Mouse (Mus musculus): ENCODE results near the gene Gbp8. TPM values are rescaled to one million over a fixed set of nuclear protein-coding genes. Genes with fewer than 3 reads are reported as not detected.
"Not testable (repeated sequence)": the region's sequence is repeated elsewhere in the genome, so short reads cannot be mapped to it uniquely, and the experiment has no call there.

Gbp8 gene
- polyA plus RNA-seq, 2 experiments: 1.6 to 2.0 TPM

DNA sequence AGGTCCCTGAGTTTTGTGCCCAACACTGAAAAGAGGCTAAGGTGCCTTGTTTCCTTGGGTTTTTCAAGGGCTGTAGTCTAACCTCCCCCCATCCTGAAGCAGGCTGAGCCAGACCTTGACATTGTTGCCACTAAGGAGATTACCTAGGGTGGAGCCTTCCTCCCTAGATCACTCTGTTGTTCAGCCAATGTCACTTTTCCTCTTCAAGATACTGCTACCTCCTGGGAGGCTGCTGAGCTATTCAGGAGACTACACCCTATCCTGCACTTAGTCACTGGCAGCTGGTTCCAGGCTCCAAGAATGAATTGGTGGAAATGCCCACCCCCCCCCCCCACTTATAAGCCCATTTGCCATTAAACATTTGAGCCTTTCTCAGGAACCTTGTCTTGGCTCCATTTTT, 7.1 kb upstream of the Gbp8 start:
- no peaks in the 10 kb centered on the region for H3K9me3 ChIP-seq (ENCODE audit: control insufficient read depth, low read length)
- H3K4me2 ChIP-seq (ENCODE audit: low read depth): no peak overlapping the region
- no peak overlapping the region for H3K9ac ChIP-seq (replicated peaks)
- no peaks in the 10 kb centered on the region for H3K27me3 ChIP-seq (ENCODE audit: control insufficient read depth, insufficient read depth, low read length)
- no peak overlapping the region for H3K4me3 ChIP-seq (ENCODE audit: insufficient read depth in 1 of 2, low read depth in 2 of 2, low read length in 2 of 2)
- TF ChIP-seq EP300 (IDR thresholded peaks at IDR 0.05; ENCODE audit: low read depth): no peak
- TF ChIP-seq CTCF (IDR thresholded peaks at IDR 0.05; ENCODE audit: low read depth): no peak
- 0 out of 4 replicates have a peak, but pooled peaks cover 0 to 1% of the 10 kb centered on the region in 2 experiments for H3K4me1 ChIP-seq (replicated peaks; ENCODE audit: control insufficient read depth in 2 of 2, insufficient read depth in 2 of 2, low read length in 1 of 2)
- no peak overlapping the region for H3K27ac ChIP-seq
- DNase-seq (ENCODE audit: low read depth in 3 of 3, low spot score in 3 of 3) (no peak), ATAC-seq (ENCODE audit: insufficient read depth) (no peak)
- H3K36me3 ChIP-seq (replicated peaks; ENCODE audit: control insufficient read depth, insufficient read depth, low read depth): no peaks in the 10 kb centered on the region

DNA sequence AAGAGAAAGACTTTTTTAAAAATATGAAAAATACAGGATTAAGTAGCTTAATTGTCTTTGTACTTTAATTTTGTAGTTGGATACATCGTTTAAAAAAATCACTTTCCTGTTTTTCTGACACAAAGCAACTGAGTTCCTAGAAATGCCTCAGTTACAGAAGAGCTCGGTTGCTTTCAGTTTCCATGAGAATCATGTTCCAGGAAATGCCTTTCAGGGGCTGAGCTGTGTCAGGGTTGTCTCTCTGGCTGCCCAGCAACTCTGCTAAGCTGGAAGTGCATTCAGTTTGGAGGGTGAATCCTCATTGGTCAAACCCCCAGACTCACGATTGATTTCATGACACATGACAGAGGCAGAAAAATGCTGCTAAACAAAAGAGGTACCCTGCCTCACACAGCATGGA, 6.4 kb upstream of the Gbp8 start:
- not testable (repeated sequence) for H3K4me3 ChIP-seq (ENCODE audit: insufficient read depth in 1 of 2, low read depth in 2 of 2, low read length in 2 of 2); H3K9ac ChIP-seq (replicated peaks); H3K4me1 ChIP-seq (replicated peaks; ENCODE audit: control insufficient read depth in 2 of 2, insufficient read depth in 2 of 2, low read length in 1 of 2); ATAC-seq (ENCODE audit: insufficient read depth); H3K27me3 ChIP-seq (ENCODE audit: control insufficient read depth, insufficient read depth, low read length); H3K4me2 ChIP-seq (ENCODE audit: low read depth); DNase-seq (ENCODE audit: low read depth in 3 of 3, low spot score in 3 of 3); H3K9me3 ChIP-seq (ENCODE audit: control insufficient read depth, low read length); H3K36me3 ChIP-seq (replicated peaks; ENCODE audit: control insufficient read depth, insufficient read depth, low read depth); H3K27ac ChIP-seq
- 19% methylated on average over 3 of the region's 3 CpGs for WGBS (ENCODE audit: insufficient replicate concordance)

DNA sequence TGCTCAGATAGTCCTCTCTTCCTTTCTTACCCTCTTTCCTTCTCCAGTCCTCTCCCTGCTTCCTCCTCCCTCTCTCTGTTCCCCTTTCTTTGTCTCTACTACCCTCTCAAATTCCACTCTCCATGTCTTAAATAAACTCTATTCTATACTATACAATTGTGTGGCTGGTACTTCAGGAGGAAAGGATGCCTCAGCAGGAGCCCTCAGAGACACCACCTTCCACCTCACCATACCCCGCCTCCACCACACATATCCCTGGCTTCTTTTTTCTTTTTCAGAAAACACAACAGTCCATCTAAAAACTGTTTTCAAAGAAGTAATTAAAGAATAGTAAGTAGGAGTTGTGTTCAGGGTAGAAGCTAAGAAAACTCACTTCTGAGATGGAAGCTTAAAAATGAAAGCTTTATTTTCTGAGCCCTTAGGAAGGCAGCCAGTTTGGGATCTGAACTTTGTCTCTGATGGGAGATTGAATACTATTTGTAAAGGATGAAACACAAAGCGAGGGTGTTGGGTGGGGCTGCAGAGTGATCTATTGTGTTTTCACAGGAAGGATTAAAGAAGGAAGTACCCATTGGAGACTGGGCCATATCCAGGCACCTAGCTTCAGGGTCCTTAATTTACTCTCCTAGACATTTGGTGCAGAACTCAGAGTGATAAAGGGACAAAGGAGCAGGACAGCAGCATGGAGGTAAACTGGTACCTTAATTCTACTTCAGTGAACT, 910 bp upstream of the Gbp8 start:
- 35% methylated on average over 2 of the region's 2 CpGs for WGBS (ENCODE audit: insufficient replicate concordance)
- H3K4me2 ChIP-seq (ENCODE audit: low read depth); H3K4me3 ChIP-seq (ENCODE audit: insufficient read depth in 1 of 2, low read depth in 2 of 2, low read length in 2 of 2); H3K36me3 ChIP-seq (replicated peaks; ENCODE audit: control insufficient read depth, insufficient read depth, low read depth); H3K27me3 ChIP-seq (ENCODE audit: control insufficient read depth, insufficient read depth, low read length); H3K9ac ChIP-seq (replicated peaks); ATAC-seq (ENCODE audit: insufficient read depth); H3K27ac ChIP-seq; H3K9me3 ChIP-seq (ENCODE audit: control insufficient read depth, low read length); H3K4me1 ChIP-seq (replicated peaks; ENCODE audit: control insufficient read depth in 2 of 2, insufficient read depth in 2 of 2, low read length in 1 of 2); DNase-seq (ENCODE audit: low read depth in 3 of 3, low spot score in 3 of 3): not testable (repeated sequence)

DNA sequence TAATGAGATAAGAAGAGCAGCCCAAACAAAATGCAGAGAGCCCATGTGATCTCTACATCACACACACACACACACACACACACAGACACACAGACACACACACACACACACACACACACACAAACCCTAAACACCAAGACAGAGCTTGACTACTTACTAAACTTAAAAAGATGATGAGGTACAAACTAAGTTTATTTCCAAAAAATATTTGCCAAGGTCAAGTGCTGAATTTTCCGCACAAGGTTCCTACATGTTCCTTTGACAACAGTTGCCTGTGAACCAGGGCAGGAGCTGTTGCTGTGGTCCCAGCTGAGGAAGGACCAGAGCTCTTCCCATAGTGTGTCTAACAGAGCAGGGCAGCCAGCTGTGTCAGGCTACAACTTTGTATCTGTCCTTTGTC, 434 bp downstream of the Gbp8 start:
- Histone ChIP-seq H3K4me1 (replicated peaks; ENCODE audit: control insufficient read depth in 2 of 2, insufficient read depth in 2 of 2, low read length in 1 of 2) (no peaks in the 10 kb centered on the region), H3K36me3 (replicated peaks; ENCODE audit: control insufficient read depth, insufficient read depth, low read depth) (no peaks in the 10 kb centered on the region), H3K27ac (no peak overlapping the region), H3K4me2 (ENCODE audit: low read depth) (no peak overlapping the region), H3K4me3 (ENCODE audit: insufficient read depth in 1 of 2, low read depth in 2 of 2, low read length in 2 of 2) (no peak overlapping the region), H3K27me3 (ENCODE audit: control insufficient read depth, insufficient read depth, low read length) (no peaks in the 10 kb centered on the region), H3K9me3 (ENCODE audit: control insufficient read depth, low read length) (no peaks in the 10 kb centered on the region), H3K9ac (replicated peaks) (no peak overlapping the region)
- WGBS (ENCODE audit: insufficient replicate concordance): 57% methylated on average over 1 of the region's 1 CpGs
- TF ChIP-seq CTCF (IDR thresholded peaks at IDR 0.05; ENCODE audit: low read depth) (no peak), EP300 (IDR thresholded peaks at IDR 0.05; ENCODE audit: low read depth) (no peak)
- DNase-seq (ENCODE audit: low read depth in 3 of 3, low spot score in 3 of 3): no peak
- ATAC-seq (ENCODE audit: insufficient read depth): no peak

DNA sequence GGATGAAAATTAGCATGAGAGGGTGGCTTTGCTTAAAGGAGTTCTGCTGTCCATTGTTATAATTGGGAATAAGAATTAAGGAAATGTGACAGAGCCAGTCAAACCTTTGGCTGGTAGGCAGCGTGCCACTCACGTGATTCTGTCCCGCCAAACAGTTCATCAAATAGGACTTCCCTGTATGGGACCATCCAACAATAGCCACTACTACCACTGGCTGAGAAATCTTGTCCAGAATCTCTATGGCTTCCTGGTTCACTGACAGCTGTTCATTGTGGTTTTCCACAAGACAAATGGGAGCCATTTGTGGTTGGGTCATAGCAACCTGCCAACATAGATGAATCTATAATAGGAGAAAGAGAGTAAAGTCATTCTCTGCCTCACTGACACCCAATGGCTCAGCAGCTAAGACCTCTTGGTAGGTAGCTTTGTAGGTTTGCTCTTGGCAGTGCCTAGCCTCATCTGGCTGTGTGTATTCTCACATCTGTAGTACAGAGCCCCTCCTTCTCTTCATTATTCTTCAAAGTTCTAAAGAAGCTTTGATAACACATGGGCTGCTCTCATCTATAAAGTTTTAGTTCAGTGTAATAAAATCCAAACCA, 2.5 kb downstream of the Gbp8 start:
- WGBS (ENCODE audit: insufficient replicate concordance): 11% methylated on average over 3 of the region's 3 CpGs
- not testable (repeated sequence) for H3K4me2 ChIP-seq (ENCODE audit: low read depth); ATAC-seq (ENCODE audit: insufficient read depth); H3K4me3 ChIP-seq (ENCODE audit: insufficient read depth in 1 of 2, low read depth in 2 of 2, low read length in 2 of 2); H3K9me3 ChIP-seq (ENCODE audit: control insufficient read depth, low read length); H3K36me3 ChIP-seq (replicated peaks; ENCODE audit: control insufficient read depth, insufficient read depth, low read depth); H3K4me1 ChIP-seq (replicated peaks; ENCODE audit: control insufficient read depth in 2 of 2, insufficient read depth in 2 of 2, low read length in 1 of 2); DNase-seq (ENCODE audit: low read depth in 3 of 3, low spot score in 3 of 3); H3K9ac ChIP-seq (replicated peaks); H3K27me3 ChIP-seq (ENCODE audit: control insufficient read depth, insufficient read depth, low read length); H3K27ac ChIP-seq

DNA sequence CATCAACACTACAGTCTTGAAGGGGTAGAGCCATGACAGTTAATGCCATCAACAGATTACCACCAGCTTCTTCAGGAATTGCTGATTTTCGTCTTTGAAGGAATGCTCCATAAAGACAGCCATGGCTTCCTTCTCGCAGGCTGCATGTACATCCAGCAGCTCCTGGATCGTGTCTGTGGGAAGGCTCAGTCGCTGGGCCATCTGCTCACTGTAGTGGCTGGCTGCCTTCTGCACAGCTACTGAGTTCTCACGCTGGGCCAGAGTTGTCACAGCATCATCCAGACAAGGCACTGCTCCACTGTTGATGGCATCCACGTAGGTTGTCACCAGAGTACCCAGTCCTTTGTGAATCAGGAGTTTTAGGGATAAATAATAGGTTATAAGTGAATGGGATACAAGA, 17.6 kb downstream of the Gbp8 start:
- H3K9ac ChIP-seq (replicated peaks); H3K9me3 ChIP-seq (ENCODE audit: control insufficient read depth, low read length); DNase-seq (ENCODE audit: low read depth in 3 of 3, low spot score in 3 of 3); H3K27me3 ChIP-seq (ENCODE audit: control insufficient read depth, insufficient read depth, low read length); ATAC-seq (ENCODE audit: insufficient read depth); H3K27ac ChIP-seq; H3K36me3 ChIP-seq (replicated peaks; ENCODE audit: control insufficient read depth, insufficient read depth, low read depth); H3K4me2 ChIP-seq (ENCODE audit: low read depth); H3K4me3 ChIP-seq (ENCODE audit: insufficient read depth in 1 of 2, low read depth in 2 of 2, low read length in 2 of 2); H3K4me1 ChIP-seq (replicated peaks; ENCODE audit: control insufficient read depth in 2 of 2, insufficient read depth in 2 of 2, low read length in 1 of 2): not testable (repeated sequence)
- 46% methylated on average over 6 of the region's 6 CpGs for WGBS (ENCODE audit: insufficient replicate concordance)
